8 mouse cellular contexts compared by ENCODE assay signal in the genomic region with DNA sequence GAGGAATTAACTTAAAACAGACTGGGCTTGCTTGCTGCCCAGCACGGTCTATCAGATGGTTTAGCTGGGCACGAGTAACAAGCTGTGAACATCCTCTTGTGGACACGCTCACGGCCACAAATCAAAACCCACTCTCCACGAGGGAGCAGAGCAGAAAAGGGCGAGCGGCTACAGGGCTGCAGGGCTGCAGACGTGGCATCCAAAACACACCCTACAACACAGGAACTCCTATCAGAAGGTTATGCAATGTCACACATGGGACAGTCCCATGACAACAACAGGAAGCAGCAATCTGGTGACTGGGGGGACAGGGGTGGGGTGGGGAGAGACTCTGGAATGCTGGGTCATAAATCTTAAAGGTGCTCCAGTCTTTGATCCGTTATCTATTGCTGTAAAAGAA. TPM values are rescaled to one million over a fixed set of nuclear protein-coding genes. Genes with fewer than 3 reads are reported as not detected.
DNase-seq lines count a peak whose midpoint lies in the region; ATAC-seq lines count a peak whose summit lies in the region.

No protein-coding gene starts in this region.

- H3K4me3 ChIP-seq in forebrain, embryonic 14.5 days (ENCODE audit: low read depth, low read length), result no peak overlapping the region

- peak; percentile 64 for DNase-seq in gastrocnemius, adult 18-20 months (ENCODE audit: low spot score)
- DNase-seq in gastrocnemius, postnatal 14 days, result no peak
- peak; percentile 81 to 92 for DNase-seq in heart, adult 9 months (ENCODE audit: low spot score in 2 of 2)
- DNase-seq in kidney, postnatal 10 days, result peak; percentile 52
- no peak for DNase-seq in forebrain, embryonic 14.5 days (ENCODE audit: low spot score)
- no peak for DNase-seq in left cerebral cortex, postnatal 36 days (ENCODE audit: low spot score in 2 of 2)

- H3K9ac ChIP-seq in forebrain, embryonic 14.5 days (ENCODE audit: low read length), result no peak overlapping the region

- H3K9me3 ChIP-seq in forebrain, embryonic 14.5 days (replicated peaks; ENCODE audit: control insufficient read depth, low read length), result no peaks in the 10 kb centered on the region

- WGBS in forebrain, embryonic 14.5 days, result 88% methylated on average over 9 of the region's 9 CpGs

- no peaks in the 10 kb centered on the region for H3K27me3 ChIP-seq in forebrain, embryonic 14.5 days (replicated peaks; ENCODE audit: control insufficient read depth, insufficient read depth, low read length)

- no peak overlapping the region for H3K4me2 ChIP-seq in forebrain, embryonic 14.5 days (ENCODE audit: low read length)

- no peak overlapping the region for H3K27ac ChIP-seq in forebrain, embryonic 14.5 days (ENCODE audit: low read depth, low read length)

- ATAC-seq in megakaryocyte, adult 5-6 weeks (ENCODE audit: poor library complexity, severe bottlenecking), result peak; percentile 94
- no peak for ATAC-seq in erythroid progenitor cell, adult 5-6 weeks (replicated peaks; ENCODE audit: low FRiP score, poor library complexity, severe bottlenecking)
- ATAC-seq in forebrain, embryonic 14.5 days, result no peak

- peaks cover 10% of the 10 kb centered on the region; the same call in 1 of the 2 replicates for H3K4me1 ChIP-seq in forebrain, embryonic 14.5 days (ENCODE audit: control insufficient read depth, insufficient read depth, low read length)

- no peaks in the 10 kb centered on the region for H3K36me3 ChIP-seq in forebrain, embryonic 14.5 days (ENCODE audit: control insufficient read depth, insufficient read depth, low read length)

- intact Hi-C loops in gastrocnemius, postnatal 14 days (cut with DNase I; ENCODE audit: low total_unique reads), result no loop called here
- intact Hi-C loops in left cerebral cortex, postnatal 36 days (cut with DNase I), result no loop called here

RNA-seq across cellular contexts. Expression of a gene that starts 10.1 kb away (rescaled TPM):
- total RNA-seq in gastrocnemius, adult 18-20 months (2021), result 10 to 100 TPM in 1 of 2 experiments, 1 to 10 TPM in 1; 8.9 to 12.7 TPM
- 10 to 100 TPM; 24.0 to 28.7 TPM for total RNA-seq in gastrocnemius, postnatal 14 days (2021)
- 93.2 and 103 TPM in 2 replicates for total RNA-seq in megakaryocyte, adult 5-6 weeks (2015)
- 141 and 145 TPM in 2 replicates for total RNA-seq in megakaryocyte, adult 5-6 weeks (2017)
- 32.7 and 52.3 TPM in 2 replicates for total RNA-seq in erythroid progenitor cell, adult 5-6 weeks (2015; ENCODE audit: low replicate concordance)
- total RNA-seq in erythroid progenitor cell, adult 5-6 weeks (2017; ENCODE audit: low replicate concordance), result 43.4 and 52.9 TPM in 2 replicates
- polyA plus RNA-seq in forebrain, embryonic 14.5 days (2014; fragmentation: Nextera tagmentation; extraction: Ambion mirVana), result 169 and 193 TPM in 2 replicates
- total RNA-seq in left cerebral cortex, postnatal 36 days (2021), result 10 to 100 TPM; 73.7 to 87.8 TPM

Comparison
In these comparisons a context has a peak if more than half of its experiments do, and no peak if none do; other contexts are left out.
1. DNase-seq: peak in gastrocnemius, adult 18-20 months (single experiment), heart, adult 9 months (2 of 2) and kidney, postnatal 10 days (single experiment); none in gastrocnemius, postnatal 14 days (single experiment), forebrain, embryonic 14.5 days (single experiment) and left cerebral cortex, postnatal 36 days (0 of 2).